Mouse (Mus musculus) liver, postnatal 0 days (tissue): Measurements from ENCODE around the gene Tmcc3.

Experiments
- CTCF ChIP-seq: sonication (generic); IDR thresholded peaks from 2 replicates; pipeline ENCODE4 v1.5.1; 2016; ENCODE audit warnings: antibody characterized with exemption, low read depth
- EP300 ChIP-seq: IDR thresholded peaks from 2 replicates; pipeline ENCODE4 v1.6.1; 2016; ENCODE audit warnings: antibody characterized with exemption, low read depth, mild to moderate bottlenecking

DNA sequence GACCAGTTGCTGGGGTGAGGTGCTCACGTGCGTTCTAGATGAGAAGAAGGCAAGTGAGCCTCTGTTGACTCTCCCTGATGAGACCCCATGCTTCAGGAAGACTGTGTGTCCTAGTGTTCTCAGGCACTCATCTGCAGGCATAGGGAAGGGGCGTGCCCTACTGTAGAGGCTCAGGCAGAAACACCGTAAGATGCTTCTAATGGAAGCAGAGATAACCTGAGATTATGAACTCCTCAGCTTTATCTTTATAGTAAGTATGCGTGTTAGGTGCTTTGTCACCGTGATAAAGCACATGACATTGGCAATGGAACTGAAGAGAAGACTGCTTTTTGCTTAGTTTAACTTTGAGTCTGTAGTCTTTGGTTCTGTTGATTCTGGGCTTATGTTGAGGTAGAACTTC is 215.5 kb downstream of the Tmcc3 start:
- TF ChIP-seq CTCF (no peak), EP300 (peak; percentile 35)
